Mouse (Mus musculus): ENCODE measurements around the gene Abca8a. TPM values are rescaled to one million over a fixed set of nuclear protein-coding genes. Genes with fewer than 3 reads are reported as not detected.
"Not testable (repeated sequence)": the region's sequence is repeated elsewhere in the genome, so short reads cannot be mapped to it uniquely, and the experiment has no call there.

The Abca8a gene
- polyA plus RNA-seq, 1 experiment from 2014 or later = 2.1 TPM

DNA sequence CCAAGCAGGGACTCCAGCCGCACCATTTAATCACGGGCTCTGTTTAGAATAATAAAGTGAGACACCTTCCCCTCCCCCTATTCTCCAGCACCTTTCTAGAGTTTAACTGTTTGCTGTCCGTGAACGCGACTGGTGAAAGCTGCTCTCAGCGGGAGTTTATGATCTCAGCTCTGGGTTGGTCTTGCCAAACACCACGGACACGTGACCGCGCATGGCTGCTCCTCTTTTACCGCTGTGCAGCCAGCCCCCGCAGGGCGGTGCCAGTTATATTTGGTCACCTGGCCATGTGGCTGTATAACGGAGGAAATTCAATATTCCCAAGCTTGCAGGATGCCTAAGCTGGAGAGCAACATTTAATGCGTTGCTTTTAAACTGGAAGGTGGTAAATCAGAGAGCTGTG, 100.2 kb downstream of the Abca8a start, which contains the start of gene Abca8b:
Gene Abca8b (minus strand): TSS at position 222 of the 400 bp plus-strand sequence.
- H3K36me3 ChIP-seq (ENCODE audit: control insufficient read depth, insufficient read depth, low read length) = no peaks in the 10 kb centered on the region
- H3K9me3 ChIP-seq (ENCODE audit: control insufficient read depth, low read depth, low read length) = no peaks in the 10 kb centered on the region
- ATAC-seq (ENCODE audit: insufficient number of reproducible peaks, insufficient read depth, low FRiP score, low read depth) = peak; percentile 94
- H3K27ac ChIP-seq (ENCODE audit: low read length) = no peak within 1 kb of the TSS
- H3K9ac ChIP-seq (replicated peaks; ENCODE audit: low read depth, low read length) = no peak within 1 kb of the TSS
- no peaks in the 10 kb centered on the region for H3K4me1 ChIP-seq (ENCODE audit: control insufficient read depth, insufficient read depth, low read length)
- H3K27me3 ChIP-seq (ENCODE audit: control insufficient read depth, insufficient read depth, low read length) = no peaks in the 10 kb centered on the region
- under 1% methylated on average over 15 of the region's 15 CpGs for WGBS
- H3K4me3 ChIP-seq (ENCODE audit: low read depth, low read length) = peak within 1 kb of the TSS; percentile 39
- H3K4me2 ChIP-seq (replicated peaks; ENCODE audit: low read depth, low read length) = peak within 1 kb of the TSS; percentile 62

DNA sequence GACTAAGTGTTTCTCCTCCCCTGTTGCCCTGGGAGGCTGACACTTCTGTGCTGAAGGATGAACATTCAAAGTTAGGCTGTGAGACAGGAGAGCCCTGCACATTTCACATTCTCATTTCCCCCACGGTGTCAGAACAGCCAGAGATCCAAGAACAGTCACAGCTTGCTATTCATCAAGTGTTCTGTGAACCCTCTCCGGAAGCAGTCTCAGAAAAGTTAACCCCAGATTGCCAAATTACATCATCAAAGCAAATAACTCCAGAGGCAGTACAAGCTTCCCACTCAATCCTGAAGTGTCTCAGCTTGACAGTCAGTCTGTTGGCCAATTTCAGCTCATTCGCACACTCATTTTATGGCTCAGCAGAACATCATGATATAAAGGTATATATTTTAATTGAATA, 100.8 kb downstream of the Abca8a start:
- Histone ChIP-seq H3K27me3 (ENCODE audit: control insufficient read depth, insufficient read depth, low read length) (no peaks in the 10 kb centered on the region), H3K4me1 (ENCODE audit: control insufficient read depth, insufficient read depth, low read length) (no peaks in the 10 kb centered on the region), H3K36me3 (ENCODE audit: control insufficient read depth, insufficient read depth, low read length) (no peaks in the 10 kb centered on the region), H3K4me3 (ENCODE audit: low read depth, low read length) (peak overlapping the region; percentile 39; the same call in 1 of the 2 replicates), H3K9me3 (ENCODE audit: control insufficient read depth, low read depth, low read length) (no peaks in the 10 kb centered on the region), H3K9ac (replicated peaks; ENCODE audit: low read depth, low read length) (no peak overlapping the region), H3K4me2 (replicated peaks; ENCODE audit: low read depth, low read length) (peak overlapping the region; percentile 62), H3K27ac (ENCODE audit: low read length) (no peak overlapping the region)
- 4% methylated on average over 3 of the region's 3 CpGs for WGBS
- no peak for ATAC-seq (ENCODE audit: insufficient number of reproducible peaks, insufficient read depth, low FRiP score, low read depth)

DNA sequence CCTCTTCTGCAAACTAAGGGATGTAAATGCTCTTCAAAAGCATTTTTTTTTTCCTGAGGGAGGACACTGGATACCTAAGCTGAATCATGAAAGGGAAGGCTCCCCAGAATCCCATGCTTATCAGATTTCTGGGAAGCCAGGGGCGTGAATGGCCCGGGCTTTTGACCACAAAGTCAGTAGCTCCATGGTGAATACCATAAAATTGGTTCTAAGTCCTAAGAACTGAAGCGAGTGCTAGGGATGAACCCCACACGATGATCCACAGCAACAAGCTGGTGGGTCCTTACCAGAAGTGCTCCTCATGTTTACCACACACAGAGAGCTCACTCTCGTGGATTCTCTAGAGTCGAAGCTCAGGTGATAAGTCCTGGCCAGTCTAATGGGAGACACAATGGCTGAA, 101.8 kb downstream of the Abca8a start:
- Histone ChIP-seq H3K27ac (ENCODE audit: low read length) (no peak overlapping the region), H3K4me1 (ENCODE audit: control insufficient read depth, insufficient read depth, low read length) (no peaks in the 10 kb centered on the region), H3K27me3 (ENCODE audit: control insufficient read depth, insufficient read depth, low read length) (no peaks in the 10 kb centered on the region), H3K4me2 (replicated peaks; ENCODE audit: low read depth, low read length) (no peak overlapping the region), H3K9me3 (ENCODE audit: control insufficient read depth, low read depth, low read length) (no peaks in the 10 kb centered on the region), H3K36me3 (ENCODE audit: control insufficient read depth, insufficient read depth, low read length) (no peaks in the 10 kb centered on the region), H3K9ac (replicated peaks; ENCODE audit: low read depth, low read length) (no peak overlapping the region), H3K4me3 (ENCODE audit: low read depth, low read length) (no peak overlapping the region)
- no peak for ATAC-seq (ENCODE audit: insufficient number of reproducible peaks, insufficient read depth, low FRiP score, low read depth)
- WGBS = 44% methylated on average over 6 of the region's 6 CpGs

DNA sequence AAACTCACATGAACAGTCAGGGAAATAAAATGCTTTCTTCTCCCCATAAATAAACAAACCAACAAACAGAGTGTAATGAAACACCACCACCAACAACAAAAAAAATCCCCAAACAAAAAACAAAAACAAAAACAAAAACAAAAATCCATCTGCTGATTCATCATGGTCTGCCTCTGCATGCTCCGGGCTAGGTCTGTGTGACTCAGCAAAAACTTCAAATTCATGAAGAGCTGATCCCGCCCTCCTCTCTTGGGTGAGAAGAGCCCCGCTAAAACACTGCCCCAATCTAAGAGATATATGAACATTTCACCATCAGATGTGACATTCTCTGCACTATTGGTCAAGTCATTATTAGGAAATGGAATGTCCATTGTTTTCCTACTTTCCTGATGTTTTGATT, 104.5 kb downstream of the Abca8a start:
- WGBS = 72% methylated on average over 3 of the region's 3 CpGs
- ATAC-seq (ENCODE audit: insufficient number of reproducible peaks, insufficient read depth, low FRiP score, low read depth) = no peak
- Histone ChIP-seq H3K4me2 (replicated peaks; ENCODE audit: low read depth, low read length) (no peak overlapping the region), H3K27ac (ENCODE audit: low read length) (no peak overlapping the region), H3K4me3 (ENCODE audit: low read depth, low read length) (no peak overlapping the region), H3K36me3 (ENCODE audit: control insufficient read depth, insufficient read depth, low read length) (no peaks in the 10 kb centered on the region), H3K4me1 (ENCODE audit: control insufficient read depth, insufficient read depth, low read length) (no peaks in the 10 kb centered on the region), H3K9ac (replicated peaks; ENCODE audit: low read depth, low read length) (no peak overlapping the region), H3K27me3 (ENCODE audit: control insufficient read depth, insufficient read depth, low read length) (no peaks in the 10 kb centered on the region), H3K9me3 (ENCODE audit: control insufficient read depth, low read depth, low read length) (no peaks in the 10 kb centered on the region)

DNA sequence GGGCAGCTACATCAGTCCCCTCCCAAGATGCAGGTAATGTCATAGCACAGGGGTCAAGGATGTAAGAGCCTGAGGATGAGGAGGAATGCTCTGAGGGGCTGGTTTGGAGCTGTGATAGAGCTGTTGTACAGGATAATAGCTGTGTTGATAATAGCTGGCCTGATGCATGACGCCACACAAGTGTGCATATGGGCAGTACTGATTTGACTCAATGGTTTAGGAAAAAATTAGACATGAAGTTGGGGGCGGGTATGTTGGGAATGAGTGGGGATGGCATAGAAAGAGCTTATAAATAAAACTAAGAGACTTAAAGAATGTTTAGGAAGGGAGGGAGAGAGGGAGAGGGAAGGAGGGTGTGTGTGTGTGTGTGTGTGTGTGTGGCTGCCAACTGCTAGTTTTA, 105.5 kb downstream of the Abca8a start:
- 88% methylated on average over 2 of the region's 2 CpGs for WGBS
- no peak for ATAC-seq (ENCODE audit: insufficient number of reproducible peaks, insufficient read depth, low FRiP score, low read depth)
- no peaks in the 10 kb centered on the region for H3K4me1 ChIP-seq (ENCODE audit: control insufficient read depth, insufficient read depth, low read length)

DNA sequence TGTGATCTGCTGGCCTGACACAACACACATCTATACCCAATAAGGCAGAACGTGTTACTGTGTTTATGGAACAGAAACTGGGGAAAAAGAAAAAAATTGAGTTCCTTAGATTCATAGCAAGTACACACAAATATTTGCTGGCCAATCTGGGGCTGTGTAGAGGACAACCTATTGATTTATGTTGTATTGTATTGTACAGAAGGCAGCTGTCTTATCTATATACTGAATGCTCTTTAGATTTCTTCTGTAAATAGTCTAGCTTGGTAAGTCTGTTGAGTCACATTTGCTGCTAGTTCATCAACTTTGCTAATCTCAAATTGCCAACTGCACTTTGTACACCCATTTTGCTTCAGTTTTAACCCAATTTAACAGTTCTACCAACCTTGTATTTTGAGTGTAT, 107.6 kb downstream of the Abca8a start:
- Histone ChIP-seq H3K27me3 (ENCODE audit: control insufficient read depth, insufficient read depth, low read length) (no peaks in the 10 kb centered on the region), H3K27ac (ENCODE audit: low read length) (no peak overlapping the region), H3K9ac (replicated peaks; ENCODE audit: low read depth, low read length) (no peak overlapping the region), H3K9me3 (ENCODE audit: control insufficient read depth, low read depth, low read length) (no peaks in the 10 kb centered on the region), H3K4me3 (ENCODE audit: low read depth, low read length) (no peak overlapping the region), H3K36me3 (ENCODE audit: control insufficient read depth, insufficient read depth, low read length) (no peaks in the 10 kb centered on the region), H3K4me2 (replicated peaks; ENCODE audit: low read depth, low read length) (no peak overlapping the region), H3K4me1 (ENCODE audit: control insufficient read depth, insufficient read depth, low read length) (no peaks in the 10 kb centered on the region)
- ATAC-seq (ENCODE audit: insufficient number of reproducible peaks, insufficient read depth, low FRiP score, low read depth) = no peak
- 41% methylated on average over 1 of the region's 1 CpGs for WGBS

More for the DNA sequence above, 105.5 kb downstream of the Abca8a start:
- Histone ChIP-seq H3K36me3 (ENCODE audit: control insufficient read depth, insufficient read depth, low read length) (no peaks in the 10 kb centered on the region), H3K27me3 (ENCODE audit: control insufficient read depth, insufficient read depth, low read length) (no peaks in the 10 kb centered on the region), H3K9me3 (ENCODE audit: control insufficient read depth, low read depth, low read length) (no peaks in the 10 kb centered on the region), H3K27ac (ENCODE audit: low read length) (no peak overlapping the region), H3K4me3 (ENCODE audit: low read depth, low read length) (no peak overlapping the region), H3K9ac (replicated peaks; ENCODE audit: low read depth, low read length) (no peak overlapping the region), H3K4me2 (replicated peaks; ENCODE audit: low read depth, low read length) (no peak overlapping the region)

DNA sequence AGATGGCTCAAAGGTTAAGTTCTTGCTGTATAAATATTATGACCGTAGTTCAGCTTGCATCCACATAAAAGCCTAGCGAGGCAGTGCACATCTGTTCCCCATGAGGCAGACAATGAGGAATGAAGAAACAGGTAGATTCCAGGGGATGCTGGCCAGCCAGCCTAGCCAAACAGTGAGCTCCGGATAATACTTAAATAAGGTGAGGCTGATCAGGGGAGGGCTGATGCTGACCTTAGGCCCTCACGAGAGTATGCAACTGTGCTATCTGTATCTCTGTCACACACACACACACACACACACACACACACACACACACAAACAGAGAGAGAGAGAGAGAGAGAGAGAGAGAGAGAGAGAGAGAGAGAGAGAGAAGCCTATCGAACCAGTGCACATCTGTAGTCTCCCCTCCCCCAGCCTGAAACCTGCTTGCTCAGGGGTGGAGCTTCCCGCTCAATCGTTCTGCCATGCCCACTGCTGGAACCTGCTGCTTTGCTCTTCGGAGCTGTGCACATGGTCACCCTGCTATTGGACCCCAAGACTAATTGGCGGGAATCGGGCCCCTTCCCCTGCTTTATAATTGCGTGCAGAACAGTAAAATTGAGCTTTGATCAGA, 108.2 kb downstream of the Abca8a start:
- not testable (repeated sequence) for ATAC-seq (ENCODE audit: insufficient number of reproducible peaks, insufficient read depth, low FRiP score, low read depth); H3K36me3 ChIP-seq (ENCODE audit: control insufficient read depth, insufficient read depth, low read length); H3K27ac ChIP-seq (ENCODE audit: low read length); H3K4me3 ChIP-seq (ENCODE audit: low read depth, low read length); H3K9me3 ChIP-seq (ENCODE audit: control insufficient read depth, low read depth, low read length); H3K4me2 ChIP-seq (replicated peaks; ENCODE audit: low read depth, low read length); H3K4me1 ChIP-seq (ENCODE audit: control insufficient read depth, insufficient read depth, low read length); H3K9ac ChIP-seq (replicated peaks; ENCODE audit: low read depth, low read length); H3K27me3 ChIP-seq (ENCODE audit: control insufficient read depth, insufficient read depth, low read length)
- 29% methylated on average over 10 of the region's 11 CpGs for WGBS

DNA sequence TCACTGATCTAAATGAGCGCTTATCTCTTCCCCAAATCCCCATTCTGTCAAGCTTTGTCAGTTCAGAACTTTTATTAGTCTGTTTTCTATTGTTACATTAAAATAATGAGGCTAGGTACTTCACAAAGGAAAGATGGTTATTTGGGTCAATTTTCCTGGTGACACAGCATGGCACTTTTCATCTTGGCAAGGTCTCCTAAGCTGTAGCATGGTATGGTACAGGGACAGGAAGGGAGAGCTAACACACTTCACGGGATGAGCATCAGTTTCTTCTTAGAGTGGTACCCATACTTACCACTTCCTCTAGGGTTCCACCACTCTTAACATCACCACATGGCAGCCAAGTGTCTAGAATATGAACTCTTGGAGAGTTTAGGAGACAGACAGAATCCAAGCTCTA, 113.9 kb downstream of the Abca8a start:
- Histone ChIP-seq H3K27me3 (ENCODE audit: control insufficient read depth, insufficient read depth, low read length) (no peaks in the 10 kb centered on the region), H3K4me1 (ENCODE audit: control insufficient read depth, insufficient read depth, low read length) (no peaks in the 10 kb centered on the region), H3K4me3 (ENCODE audit: low read depth, low read length) (no peak overlapping the region), H3K36me3 (ENCODE audit: control insufficient read depth, insufficient read depth, low read length) (no peaks in the 10 kb centered on the region), H3K4me2 (replicated peaks; ENCODE audit: low read depth, low read length) (no peak overlapping the region), H3K9ac (replicated peaks; ENCODE audit: low read depth, low read length) (no peak overlapping the region), H3K27ac (ENCODE audit: low read length) (no peak overlapping the region), H3K9me3 (ENCODE audit: control insufficient read depth, low read depth, low read length) (no peaks in the 10 kb centered on the region)
- no peak for ATAC-seq (ENCODE audit: insufficient number of reproducible peaks, insufficient read depth, low FRiP score, low read depth)
- 93% methylated on average over 2 of the region's 2 CpGs for WGBS
